Mouse (Mus musculus): ENCODE results near the gene Vmn1r34.
"Not testable (repeated sequence)": the region's sequence is repeated elsewhere in the genome, so short reads cannot be mapped to it uniquely, and the experiment has no call there.

The Vmn1r34 gene

GRCm38 (mm10) chr6:66643779-66644178 lies at the start of gene Vmn1r34:
Gene Vmn1r34 (minus strand): TSS chr6:66643879.
- no peak for DNase-seq (ENCODE audit: low read depth)

- DNase-seq (ENCODE audit: low read depth), result no peak
These were observed 42.1 kb upstream of the Vmn1r34 start, which contains the start of gene Vmn1r35 for GRCm38 (mm10) chr6:66685806-66686205. Gene Vmn1r35 (minus strand): TSS chr6:66685906.

DNA sequence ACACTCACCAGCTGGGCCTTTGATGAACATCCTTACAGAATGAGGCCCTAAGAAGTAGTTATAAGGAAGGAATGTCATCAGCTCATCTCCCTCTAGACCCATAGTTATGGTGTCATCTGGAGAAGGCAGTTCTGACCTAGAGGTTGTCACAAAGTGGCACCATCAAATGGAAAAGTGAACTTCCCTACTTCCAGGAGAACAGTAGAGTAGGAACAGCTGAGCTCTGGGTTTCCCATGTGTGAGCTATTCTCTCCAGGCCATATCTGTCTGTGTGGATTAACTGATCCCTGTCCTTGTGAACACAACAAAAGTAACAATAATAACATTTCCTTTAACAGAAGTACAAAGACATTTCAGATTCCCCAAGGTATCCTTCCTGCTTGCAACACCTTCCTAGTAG lies 25.5 kb downstream of the Vmn1r34 start, which contains the start of gene Vmn1r33:
Gene Vmn1r33, minus strand, starts transcription at position 101 of the 400 bp plus-strand sequence.
- DNase-seq (ENCODE audit: low read depth), result not testable (repeated sequence)

- no peak for DNase-seq (ENCODE audit: low read depth)
These were observed 47.9 kb downstream of the Vmn1r34 start for GRCm38 (mm10) chr6:66595804-66596203.

Data from 416B (cell line).